Mouse (Mus musculus): ENCODE measurements around the gene Sema7a. TPM values are rescaled to one million over a fixed set of nuclear protein-coding genes. Genes with fewer than 3 reads are reported as not detected.

Gene Sema7a
- total RNA-seq, 2 experiments from 2014 or later: 87.3 to 90.3 TPM

DNA sequence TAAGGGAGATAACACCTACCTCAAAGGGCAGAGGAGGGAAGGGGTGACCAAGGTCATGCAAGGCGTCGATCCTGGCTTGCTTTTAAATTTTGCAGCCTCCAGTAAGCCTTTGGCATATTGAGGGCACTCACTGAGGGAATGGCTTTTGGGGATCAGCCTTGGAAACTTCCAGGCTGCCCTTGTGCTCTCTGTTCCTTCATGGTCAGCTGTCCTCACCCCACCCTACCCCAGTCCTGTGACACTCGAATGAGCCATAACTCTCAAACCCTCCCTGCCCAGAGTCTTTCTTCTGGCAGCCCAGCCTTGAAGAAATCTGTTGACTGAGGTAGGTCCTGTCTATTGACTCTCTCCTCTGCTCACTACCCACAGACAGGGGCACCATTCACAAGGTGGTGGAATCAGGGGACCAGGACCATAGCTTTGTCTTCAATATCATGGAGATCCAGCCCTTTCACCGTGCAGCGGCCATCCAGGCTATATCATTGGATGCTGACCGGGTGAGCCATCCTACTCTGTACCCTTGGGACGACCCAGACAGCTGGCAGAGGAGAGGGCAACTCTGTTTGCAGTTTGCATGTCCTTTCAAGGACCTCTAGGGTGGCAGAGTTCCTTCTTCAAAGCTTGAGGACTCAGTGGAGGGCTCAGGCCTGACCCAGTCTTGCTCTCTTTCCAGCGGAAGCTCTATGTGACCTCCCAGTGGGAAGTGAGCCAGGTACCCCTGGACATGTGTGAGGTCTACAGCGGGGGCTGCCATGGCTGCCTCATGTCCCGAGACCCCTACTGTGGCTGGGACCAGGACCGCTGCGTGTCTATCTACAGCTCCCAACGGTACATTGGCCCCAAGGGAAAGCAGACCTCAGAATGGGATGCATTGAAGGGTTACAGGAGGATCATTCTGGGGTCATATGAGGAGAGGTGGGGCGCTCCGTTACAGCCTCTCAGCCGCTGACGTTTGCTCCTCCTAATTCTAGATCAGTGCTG is 20.3 kb downstream of the Sema7a start:
- no peak for DNase-seq

DNA sequence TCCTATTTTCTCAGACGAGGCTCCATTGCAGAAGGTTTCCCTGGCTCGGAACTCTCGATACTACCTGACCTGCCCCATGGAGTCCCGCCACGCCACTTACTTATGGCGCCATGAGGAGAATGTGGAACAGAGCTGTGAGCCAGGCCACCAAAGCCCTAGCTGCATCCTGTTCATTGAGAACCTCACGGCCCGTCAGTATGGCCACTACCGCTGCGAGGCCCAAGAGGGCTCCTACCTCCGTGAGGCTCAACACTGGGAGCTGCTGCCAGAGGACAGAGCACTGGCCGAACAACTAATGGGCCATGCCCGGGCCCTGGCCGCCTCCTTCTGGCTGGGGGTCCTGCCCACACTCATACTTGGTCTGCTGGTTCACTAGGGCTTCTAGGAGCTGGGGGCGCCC is 21.3 kb downstream of the Sema7a start:
- no peak for DNase-seq

DNA sequence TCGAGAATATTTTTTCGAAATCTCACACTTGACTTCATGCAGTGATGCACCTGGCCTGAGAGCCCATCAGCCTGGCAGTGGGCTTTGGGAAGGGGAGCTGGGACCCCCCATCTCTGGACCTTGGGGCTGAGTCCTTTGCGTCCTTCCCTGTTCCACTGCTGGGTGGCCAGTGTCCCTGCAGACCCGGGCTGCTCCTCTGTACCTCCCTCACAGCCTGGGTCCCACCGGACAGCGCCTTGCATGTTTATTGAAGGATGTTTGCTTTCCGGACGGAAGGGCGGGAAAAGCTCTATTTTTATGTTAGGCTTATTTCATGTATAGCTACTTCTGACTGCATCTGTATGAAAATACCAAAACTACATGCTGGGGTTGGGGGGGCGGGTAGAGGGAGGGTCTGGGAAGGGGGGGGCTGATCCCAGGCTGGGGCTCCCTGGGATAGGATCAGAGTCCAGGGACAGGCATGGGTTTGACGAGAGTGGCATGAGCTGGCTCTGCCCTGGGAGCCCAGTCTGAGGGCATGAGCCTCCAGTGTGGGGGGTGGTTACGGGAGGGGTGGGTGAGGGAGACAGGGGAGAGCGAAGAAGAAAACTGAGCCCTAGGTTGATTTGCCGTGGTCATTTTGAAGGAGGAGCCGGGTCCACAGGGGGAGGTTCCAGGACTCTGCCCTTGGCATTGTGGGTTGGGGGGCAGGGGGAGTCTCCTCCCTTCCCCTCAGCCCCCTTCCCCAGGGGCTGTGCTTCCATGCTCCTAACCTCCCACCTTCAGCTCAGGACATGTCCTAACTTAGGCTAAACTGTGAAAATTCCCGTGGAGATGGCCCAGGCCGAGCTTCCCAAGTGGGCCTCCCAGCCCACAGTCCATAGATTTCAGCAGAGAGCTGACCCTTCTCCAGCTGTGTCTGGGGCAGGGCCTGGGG is 22.2 kb downstream of the Sema7a start:
- DNase-seq: no peak

DNA sequence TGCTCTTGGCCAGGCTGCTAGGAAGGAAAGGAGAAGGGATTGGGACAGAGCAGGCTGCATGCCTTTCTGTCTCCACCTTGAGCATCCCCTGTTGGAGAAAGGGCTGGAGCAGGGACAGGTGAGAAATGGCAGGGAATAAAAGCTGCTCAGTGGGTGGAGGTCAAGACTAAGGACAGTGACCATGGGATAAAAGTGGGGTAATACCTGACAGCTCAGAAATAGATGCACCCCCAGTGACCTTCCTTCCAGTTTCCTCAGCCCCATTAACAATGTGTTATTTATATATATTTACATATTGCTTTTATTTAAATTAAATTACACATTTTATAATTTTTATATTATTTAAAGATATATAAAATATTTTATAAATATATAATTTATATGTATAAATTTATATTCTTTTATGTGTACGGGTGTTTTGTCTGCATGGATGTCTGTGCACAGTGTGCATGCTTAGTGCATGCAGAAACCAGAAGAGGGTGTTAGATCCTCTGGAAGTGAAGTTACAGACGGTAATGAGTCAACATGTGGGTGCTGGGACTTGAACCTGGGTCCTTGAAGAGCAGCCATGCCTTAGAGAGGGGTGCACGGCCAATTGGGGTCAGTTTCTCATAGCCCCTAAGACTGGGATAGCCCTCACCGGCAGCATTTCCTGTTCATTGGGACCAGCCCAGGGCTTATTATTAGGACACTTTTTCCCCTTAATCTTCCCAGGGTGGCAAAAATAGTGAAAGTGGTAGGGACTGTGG is 23.5 kb downstream of the Sema7a start:
- DNase-seq: no peak

DNA sequence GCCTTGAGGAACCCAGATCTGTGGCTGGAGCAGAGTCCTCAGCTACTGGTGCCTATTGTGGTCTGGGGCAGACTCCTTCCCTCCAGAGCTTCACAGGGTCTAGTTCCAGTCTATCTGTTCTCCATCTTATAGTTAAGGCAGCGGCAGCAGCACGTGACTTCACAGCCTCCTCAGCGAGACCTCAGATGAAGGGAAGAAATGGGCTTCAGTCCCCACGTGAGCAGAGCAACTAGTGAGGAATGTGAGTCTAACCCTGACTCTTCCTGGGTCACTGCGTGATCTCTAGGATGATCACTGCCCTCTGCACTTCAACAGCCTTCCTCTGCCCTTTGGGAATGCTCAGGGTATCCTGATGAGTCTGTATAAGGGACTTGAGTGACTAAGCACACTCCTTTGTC is 24.1 kb downstream of the Sema7a start:
- DNase-seq: no peak

DNA sequence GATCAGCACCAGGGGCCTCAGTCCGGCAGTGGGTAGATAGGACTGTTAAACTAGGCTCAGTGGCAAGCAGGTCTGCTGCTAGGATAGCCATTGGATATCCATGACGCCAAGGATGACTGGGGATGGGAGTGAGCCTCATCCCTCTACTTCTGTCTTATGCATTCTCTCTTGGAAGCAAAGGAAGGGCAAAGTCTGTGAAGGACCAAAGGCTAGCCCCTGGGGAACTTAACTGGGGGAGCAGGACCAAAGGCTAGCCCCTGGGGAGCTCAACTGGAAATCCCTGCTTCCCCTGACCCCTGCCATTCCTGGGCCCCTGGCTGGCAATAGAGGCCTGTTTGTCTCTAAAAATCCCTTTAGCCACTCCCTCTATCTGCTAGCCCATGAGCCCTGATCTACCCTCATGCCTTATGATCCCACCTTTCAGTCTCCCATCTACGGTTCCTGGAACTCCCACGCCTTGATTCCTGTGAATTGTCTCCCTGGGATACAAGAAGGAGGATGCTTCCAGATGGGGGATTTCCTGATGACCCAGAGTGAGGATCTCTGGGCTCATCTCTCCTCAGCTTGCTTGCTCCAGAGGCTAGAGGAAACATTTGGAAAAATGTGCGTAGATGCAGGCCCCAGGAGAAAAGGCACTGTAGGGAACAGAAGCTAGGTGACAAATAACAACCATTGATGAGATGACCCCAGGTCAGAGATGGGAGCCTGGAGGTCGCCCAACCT is 24.8 kb downstream of the Sema7a start:
- DNase-seq: no peak

DNA sequence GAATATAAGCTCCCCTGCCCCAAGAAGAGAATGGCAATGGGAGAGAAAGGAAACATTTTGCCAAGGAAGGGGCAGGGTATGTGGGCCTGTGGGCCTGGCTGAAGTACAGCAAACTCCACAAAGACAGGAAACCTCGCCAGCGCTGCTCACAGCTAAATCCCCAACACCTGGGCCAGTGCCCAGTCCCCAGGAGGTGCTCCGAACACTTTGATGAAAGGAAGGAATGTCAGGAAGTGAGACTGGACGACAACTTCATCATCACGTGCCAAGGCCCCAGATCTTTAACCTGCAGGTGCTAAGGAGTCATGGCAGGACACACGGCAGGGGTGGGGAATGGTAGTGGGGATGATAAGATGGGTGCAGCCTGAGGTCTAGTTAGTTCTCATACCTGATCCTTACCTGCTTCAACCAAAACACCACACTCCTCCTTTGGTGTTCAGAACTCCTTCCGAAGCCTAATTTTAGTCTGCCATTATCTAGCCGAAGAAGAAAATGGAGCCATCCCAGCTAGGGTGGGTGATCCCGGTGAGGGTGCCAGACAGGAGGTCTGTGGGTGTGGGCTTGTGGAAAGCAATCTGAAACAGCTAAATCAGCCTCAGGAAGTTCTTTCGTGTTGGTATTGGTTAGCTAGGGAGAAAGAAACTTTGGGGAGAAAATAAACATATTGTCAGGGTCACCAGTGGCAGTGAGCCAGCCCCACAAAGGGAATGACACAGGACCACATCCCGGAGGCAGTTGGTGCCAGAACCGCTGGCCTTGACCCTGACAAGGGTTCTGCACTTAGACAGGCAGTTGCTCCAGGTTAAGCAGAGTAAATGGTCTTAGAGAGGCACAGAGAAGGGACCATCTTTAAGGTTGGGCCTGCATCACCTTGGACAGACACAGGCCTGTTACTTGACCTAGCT is 25.6 kb downstream of the Sema7a start:
- DNase-seq: no peak

DNA sequence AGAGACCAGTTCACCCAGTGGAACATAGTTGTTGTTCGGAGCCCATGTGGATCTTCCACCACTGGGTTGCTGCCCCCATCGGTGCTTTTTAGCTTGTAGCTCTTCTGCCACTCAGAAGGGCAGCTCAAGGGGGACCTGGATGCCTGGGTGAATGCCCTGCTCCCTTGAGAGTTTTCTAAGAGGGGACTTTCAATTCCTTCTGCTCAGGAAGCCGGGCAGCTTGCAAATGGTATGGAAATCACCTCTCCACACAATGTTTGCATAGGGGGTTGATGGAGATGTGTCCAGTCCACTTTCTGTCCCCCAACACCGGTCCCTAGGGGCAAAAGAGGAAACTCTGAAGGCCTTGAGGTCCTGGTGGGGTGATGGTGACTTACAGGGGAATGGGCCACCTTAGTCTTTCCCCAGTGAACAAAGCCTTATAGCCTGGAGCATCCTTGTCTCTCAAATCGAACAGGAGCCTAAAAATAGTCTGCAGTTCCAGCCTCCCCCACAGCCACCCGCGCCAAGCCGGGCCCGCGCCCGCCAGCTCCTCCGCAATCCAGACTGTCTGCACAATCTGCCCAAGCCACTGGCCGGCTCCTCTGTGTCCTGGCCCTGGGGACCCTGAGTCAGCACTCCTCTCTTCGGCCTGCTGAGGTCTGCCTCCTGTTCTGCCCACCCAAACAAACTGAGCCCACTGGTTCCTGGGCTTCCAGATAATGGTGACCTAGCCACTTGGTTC is 27.5 kb downstream of the Sema7a start:
- DNase-seq: peak; percentile 66 to 69

DNA sequence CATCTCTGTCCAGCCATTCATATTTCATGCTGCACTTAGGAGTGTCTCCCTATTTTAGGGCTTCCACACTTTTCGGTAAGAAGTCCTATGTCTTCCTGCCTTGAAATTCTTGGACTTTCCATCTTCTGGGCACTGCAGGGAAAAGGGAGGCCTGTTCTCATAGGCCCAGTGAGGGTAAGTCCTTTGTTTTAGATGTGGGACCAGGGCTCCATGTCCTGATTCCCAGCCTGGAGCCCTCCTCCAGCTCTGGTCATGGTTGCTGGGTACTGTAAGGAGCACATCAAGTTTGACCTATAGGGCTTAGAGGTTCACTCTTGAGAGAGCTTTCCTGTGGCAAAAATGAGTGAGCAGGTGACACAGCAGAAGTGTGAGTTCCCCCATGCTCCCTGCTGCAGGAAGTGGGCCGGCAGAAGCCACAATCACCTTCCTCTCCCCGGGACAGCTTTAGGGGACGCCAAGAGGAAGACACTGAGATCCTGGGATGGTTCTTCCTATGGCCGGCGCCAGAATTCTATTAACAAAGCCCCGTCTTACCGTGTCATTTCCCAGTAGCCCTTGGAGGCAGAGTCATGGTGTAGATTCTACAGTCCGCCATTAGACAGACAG is 28.4 kb downstream of the Sema7a start:
- no peak for DNase-seq

DNA sequence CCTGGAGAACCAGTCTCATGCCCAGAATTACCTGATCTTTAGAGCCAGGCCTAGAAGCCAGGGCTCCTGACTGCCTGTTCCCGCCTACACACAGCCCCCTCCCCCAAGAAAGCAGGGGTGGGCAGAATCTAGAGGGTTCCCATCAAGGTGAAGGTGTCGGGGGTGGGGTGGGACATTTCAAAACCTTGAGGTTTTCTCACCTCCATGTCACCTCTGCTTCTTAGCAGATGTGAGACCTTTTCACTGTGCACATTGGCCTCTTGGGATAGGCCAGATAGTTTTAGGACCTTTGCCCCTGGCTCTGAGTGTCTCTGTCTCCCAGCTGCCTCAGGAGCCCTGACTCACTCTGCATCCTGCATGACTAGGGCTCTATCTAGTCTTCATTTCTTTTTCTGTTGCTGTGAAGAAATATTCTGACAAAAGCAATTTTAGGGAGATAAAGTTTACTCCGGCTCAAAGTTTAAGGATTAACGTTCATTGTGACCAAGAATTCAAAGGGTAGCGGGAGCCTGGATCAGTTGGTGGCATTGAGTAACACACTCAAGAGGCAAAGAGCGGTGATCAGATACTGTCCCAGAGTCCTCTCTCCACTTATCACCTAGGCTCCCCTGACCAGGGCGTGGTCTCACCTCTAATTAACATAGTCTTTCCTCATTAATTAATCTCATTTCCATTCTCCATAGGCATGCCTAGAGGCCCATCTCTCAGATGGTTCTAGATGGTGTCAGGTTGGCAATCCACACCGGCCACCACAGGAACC is 29.1 kb downstream of the Sema7a start:
- DNase-seq: no peak

DNA sequence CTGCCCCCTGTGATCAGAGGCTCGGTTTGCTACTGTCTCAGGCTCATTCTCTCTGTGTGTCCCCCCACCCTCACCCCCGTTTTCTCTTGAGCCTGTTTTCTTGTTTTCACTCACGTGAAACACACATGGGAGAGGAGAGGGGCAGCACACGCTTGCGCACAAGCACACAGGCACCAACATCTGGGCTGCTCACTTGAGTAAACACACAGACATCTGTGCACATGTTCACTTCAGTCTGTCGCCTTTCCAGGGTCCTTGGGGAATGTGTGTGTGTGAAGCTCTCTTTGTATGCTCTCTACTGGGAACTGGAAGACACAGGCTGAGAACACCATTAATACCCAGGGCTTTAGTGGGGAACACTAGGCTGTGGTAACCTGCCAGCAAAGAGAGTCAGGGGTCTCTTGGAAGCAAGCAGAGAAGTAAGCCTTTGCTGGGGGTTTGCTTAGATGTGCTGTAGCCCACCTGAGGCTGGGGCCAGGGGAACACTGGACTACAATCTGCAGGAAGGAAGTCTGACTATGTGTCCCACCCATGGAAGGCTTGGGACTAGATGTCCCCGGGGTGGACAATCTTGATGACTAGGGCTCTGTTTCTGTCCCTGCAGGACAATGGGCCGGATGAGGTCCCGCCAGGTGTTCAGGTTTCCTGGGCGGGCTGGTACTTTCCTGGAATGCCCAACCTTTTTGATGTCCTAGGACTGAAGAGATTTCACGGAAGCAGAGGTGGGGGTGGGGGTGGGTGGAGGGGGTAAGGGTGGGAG is 30.0 kb downstream of the Sema7a start:
- DNase-seq: no peak

DNA sequence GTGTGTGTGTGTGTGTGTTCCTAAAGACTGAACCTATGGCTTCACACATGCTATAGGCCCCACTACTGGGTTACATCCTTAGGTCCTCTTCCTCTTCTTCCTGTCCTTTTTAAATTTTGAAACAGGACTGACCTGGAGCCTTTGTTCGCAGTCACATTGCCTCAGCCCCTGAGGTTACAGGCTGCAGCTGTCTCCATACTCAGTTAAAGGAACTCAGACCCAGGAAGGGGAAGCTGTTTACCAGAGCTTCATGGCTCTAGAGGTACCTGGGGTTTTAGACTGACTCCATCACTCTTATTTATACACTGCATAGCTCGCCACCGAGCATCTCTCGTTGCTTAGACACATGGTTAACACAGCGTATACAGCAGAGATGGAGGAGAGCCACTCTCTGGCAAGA is 31.5 kb downstream of the Sema7a start:
- no peak for DNase-seq

DNA sequence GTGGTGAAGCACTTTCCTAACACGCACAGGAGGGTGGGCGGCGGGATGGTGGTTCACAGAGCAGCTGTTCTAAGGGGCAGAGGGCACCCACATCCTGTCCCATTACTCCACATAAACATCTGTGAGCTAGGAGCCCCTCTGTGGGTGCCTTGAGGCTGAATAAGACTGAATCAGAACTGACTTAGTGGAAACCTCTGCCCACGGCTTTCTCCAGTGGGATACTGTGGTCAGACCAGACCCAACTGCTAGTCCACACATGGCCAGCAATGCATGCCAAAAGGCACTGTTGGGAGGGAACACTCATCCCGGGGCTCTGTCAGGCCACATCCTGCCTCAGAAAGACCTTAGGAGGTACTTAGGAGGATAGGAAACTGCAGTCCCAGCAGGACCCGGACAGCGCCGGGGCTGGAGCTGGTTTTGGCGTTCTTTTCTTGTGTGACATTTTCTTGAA is 32.3 kb downstream of the Sema7a start:
- DNase-seq: no peak

DNA sequence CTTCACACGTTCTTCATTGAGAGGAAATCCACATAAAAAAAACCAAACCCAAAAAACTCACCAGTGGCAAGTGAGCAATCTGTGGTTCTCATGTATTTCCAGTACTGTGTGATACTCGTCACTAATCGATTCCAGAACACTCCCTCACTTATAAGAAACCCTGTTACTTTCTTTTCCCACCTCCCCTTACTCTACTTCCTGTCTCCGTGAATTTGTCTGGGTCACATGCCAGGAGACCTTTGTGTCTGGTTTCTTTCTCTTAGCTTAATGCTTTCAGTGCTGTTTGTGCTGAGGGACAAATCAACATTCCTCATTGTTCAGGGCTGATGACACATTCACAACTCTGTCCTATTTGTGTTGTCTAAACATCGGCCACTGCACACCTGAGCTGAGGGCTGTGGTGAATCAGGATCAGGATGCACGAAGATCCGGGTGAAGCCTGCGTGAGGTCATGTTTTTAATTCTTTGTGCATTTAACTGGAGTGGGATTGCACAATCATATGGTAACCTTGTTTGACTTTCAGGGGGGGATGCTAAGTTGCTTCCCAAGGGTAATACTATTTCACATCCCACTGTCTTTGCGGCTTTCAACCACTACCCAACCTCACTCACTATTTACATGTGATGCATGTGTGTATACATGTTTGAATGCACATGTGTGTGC is 33.0 kb downstream of the Sema7a start:
- DNase-seq: no peak

DNA sequence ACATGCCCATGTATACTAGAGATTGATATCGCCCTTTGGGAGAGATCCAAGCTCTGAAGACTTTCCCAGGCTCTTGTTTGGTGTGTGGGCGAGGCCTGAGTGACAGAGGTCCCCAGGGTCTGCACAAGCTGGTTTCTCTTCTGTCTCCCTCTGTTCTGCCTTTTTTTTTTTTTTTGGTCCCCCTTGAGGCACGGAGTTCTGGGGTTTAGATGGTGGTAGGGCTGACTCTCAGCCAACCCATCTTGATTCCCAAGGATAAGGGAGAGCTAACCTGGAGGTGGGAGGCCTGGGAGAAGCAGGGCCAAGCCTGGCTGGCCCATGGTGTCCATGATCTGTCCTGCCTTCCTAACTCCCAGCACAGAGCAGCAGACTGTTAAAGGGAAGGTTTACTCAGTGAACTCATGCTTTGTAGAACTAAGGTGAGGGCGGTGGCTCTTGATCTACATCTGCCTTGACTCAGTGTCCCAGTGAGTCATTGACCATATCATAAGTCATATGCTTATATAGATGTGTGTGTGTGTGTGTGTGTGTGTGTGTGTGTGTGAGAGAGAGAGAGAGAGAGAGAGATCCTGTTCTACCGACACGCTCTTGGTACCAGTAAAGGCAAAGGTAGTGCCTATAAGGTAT is 33.6 kb downstream of the Sema7a start:
- no peak for DNase-seq

DNA sequence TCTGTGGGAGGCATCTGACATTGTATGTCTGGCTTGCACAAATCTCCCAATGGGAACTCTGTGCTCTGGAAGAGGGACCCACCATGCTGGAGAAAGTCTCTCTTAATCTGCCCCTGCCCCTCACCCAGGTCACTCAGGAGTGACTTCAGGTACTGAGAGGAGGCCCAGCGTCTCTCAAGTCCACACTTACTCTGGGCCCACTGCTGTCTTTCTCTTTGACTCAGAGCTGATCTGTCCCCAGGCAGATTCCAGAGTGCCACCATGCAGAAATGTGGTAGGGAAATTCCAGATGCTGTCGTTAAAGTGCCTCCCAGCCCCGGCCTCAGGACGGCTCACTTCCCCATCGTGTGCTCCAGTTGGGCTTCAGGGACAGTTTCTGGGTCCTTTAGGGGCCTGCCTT is 34.3 kb downstream of the Sema7a start:
- no peak for DNase-seq
